Mouse (Mus musculus): ENCODE measurements around the gene Rcn1.

The Rcn1 gene

GRCm38 (mm10) chr2:105394375-105394774 lies 4.7 kb downstream of the Rcn1 start:
- DNase-seq (ENCODE audit: low read depth, low spot score), result no peak

GRCm38 (mm10) chr2:105392514-105392913 lies 6.6 kb downstream of the Rcn1 start:
- DNase-seq (ENCODE audit: low read depth, low spot score), result no peak

GRCm38 (mm10) chr2:105391414-105391784 lies 7.7 kb downstream of the Rcn1 start:
- no peak for DNase-seq (ENCODE audit: low read depth, low spot score)

- DNase-seq (ENCODE audit: low read depth, low spot score), result no peak
These were observed 8.3 kb downstream of the Rcn1 start for GRCm38 (mm10) chr2:105390653-105391413.

- DNase-seq (ENCODE audit: low read depth, low spot score), result no peak
These were observed 9.9 kb downstream of the Rcn1 start for GRCm38 (mm10) chr2:105389007-105389890.

- no peak for DNase-seq (ENCODE audit: low read depth, low spot score)
These were observed 12.7 kb downstream of the Rcn1 start for GRCm38 (mm10) chr2:105386418-105386817.

GRCm38 (mm10) chr2:105384998-105385397 lies 14.1 kb downstream of the Rcn1 start:
- DNase-seq (ENCODE audit: low read depth, low spot score), result no peak

GRCm38 (mm10) chr2:105383063-105383462 lies 16.1 kb downstream of the Rcn1 start:
- DNase-seq (ENCODE audit: low read depth, low spot score), result no peak

GRCm38 (mm10) chr2:105380757-105381319 lies 18.3 kb downstream of the Rcn1 start:
- no peak for DNase-seq (ENCODE audit: low read depth, low spot score)

GRCm38 (mm10) chr2:105379682-105380081 lies 19.4 kb downstream of the Rcn1 start:
- DNase-seq (ENCODE audit: low read depth, low spot score), result no peak

GRCm38 (mm10) chr2:105375705-105376104 lies 23.4 kb downstream of the Rcn1 start:
- DNase-seq (ENCODE audit: low read depth, low spot score), result no peak

GRCm38 (mm10) chr2:105375261-105375660 lies 23.9 kb downstream of the Rcn1 start:
- no peak for DNase-seq (ENCODE audit: low read depth, low spot score)

- no peak for DNase-seq (ENCODE audit: low read depth, low spot score)
These were observed 25.5 kb downstream of the Rcn1 start for GRCm38 (mm10) chr2:105373658-105374057.

- DNase-seq (ENCODE audit: low read depth, low spot score), result no peak
These were observed 26.4 kb downstream of the Rcn1 start for GRCm38 (mm10) chr2:105372727-105373126.

- DNase-seq (ENCODE audit: low read depth, low spot score), result no peak
These were observed 27.0 kb downstream of the Rcn1 start for GRCm38 (mm10) chr2:105372156-105372555.

GRCm38 (mm10) chr2:105370698-105371097 lies 28.4 kb downstream of the Rcn1 start:
- no peak for DNase-seq (ENCODE audit: low read depth, low spot score)

GRCm38 (mm10) chr2:105370240-105370639 lies 28.9 kb downstream of the Rcn1 start:
- DNase-seq (ENCODE audit: low read depth, low spot score), result no peak

- no peak for DNase-seq (ENCODE audit: low read depth, low spot score)
These were observed 31.5 kb downstream of the Rcn1 start for GRCm38 (mm10) chr2:105367623-105368022.

GRCm38 (mm10) chr2:105358040-105358439 lies 41.1 kb downstream of the Rcn1 start:
- DNase-seq (ENCODE audit: low read depth, low spot score), result no peak

- DNase-seq (ENCODE audit: low read depth, low spot score), result no peak
These were observed 42.3 kb downstream of the Rcn1 start for GRCm38 (mm10) chr2:105356791-105357190.

- DNase-seq (ENCODE audit: low read depth, low spot score), result no peak
These were observed 50.2 kb downstream of the Rcn1 start for GRCm38 (mm10) chr2:105348886-105349285.

- no peak for DNase-seq (ENCODE audit: low read depth, low spot score)
These were observed 59.1 kb downstream of the Rcn1 start for GRCm38 (mm10) chr2:105339993-105340392.
